Mouse (Mus musculus) neural tube, embryonic 11.5 days (tissue): Measurements from ENCODE around the gene Tcte1. TPM values are rescaled to one million over a fixed set of nuclear protein-coding genes. Genes with fewer than 3 reads are reported as not detected.
A peak's percentile ranks its signal among the peaks of the same experiment; 100 is the strongest.

Experiments
- ATAC-seq: fragments of 200-750 bp; cut with Nextera tagmentation; 2 replicates; pipeline ENCODE4 v1.8.0; 2017; ENCODE audit warnings: moderate number of reproducible peaks, mild to moderate bottlenecking, moderate TSS enrichment, moderate library complexity; ENCODE audit not compliant: insufficient read depth, low FRiP score, low TSS enrichment
- DNase-seq: peaks from one replicate; pipeline ENCODE4 v3.0.0-alpha.2; 2015; ENCODE audit warnings: low spot score
- H3K27ac ChIP-seq: fragments of 300-500 bp; sonication (generic); 2 replicates; pipeline ENCODE4 v1.5.1; 2014; ENCODE audit warnings: low read depth, mild to moderate bottlenecking, low read length
- H3K27me3 ChIP-seq: fragments of 300-500 bp; sonication (generic); 2 replicates; pipeline ENCODE4 v1.6.1; 2014; ENCODE audit warnings: mild to moderate bottlenecking, low read length, mixed read lengths; ENCODE audit not compliant: control insufficient read depth, insufficient read depth
- H3K36me3 ChIP-seq: fragments of 300-500 bp; sonication (generic); 2 replicates; pipeline ENCODE4 v1.6.1; 2014; ENCODE audit warnings: mild to moderate bottlenecking, low read length, moderate library complexity, mixed read lengths; ENCODE audit not compliant: control insufficient read depth, insufficient read depth
- H3K4me1 ChIP-seq: fragments of 300-500 bp; sonication (generic); 2 replicates; pipeline ENCODE4 v1.6.1; 2014; ENCODE audit warnings: low read length, mixed read lengths; ENCODE audit not compliant: control insufficient read depth, insufficient read depth
- H3K4me2 ChIP-seq: fragments of 300-500 bp; sonication (generic); 2 replicates; pipeline ENCODE4 v1.6.1; 2014; ENCODE audit warnings: low read depth, mild to moderate bottlenecking, moderate library complexity
- H3K4me3 ChIP-seq: fragments of 300-500 bp; sonication (generic); 2 replicates; pipeline ENCODE4 v1.5.1; 2014; ENCODE audit warnings: low read depth, low read length
- H3K9ac ChIP-seq: fragments of 300-500 bp; sonication (generic); 2 replicates; pipeline ENCODE4 v1.6.1; 2014; ENCODE audit warnings: mild to moderate bottlenecking, low read length
- H3K9me3 ChIP-seq: fragments of 300-500 bp; sonication (generic); 2 replicates; pipeline ENCODE4 v1.6.1; 2016; ENCODE audit warnings: low read length; ENCODE audit not compliant: control insufficient read depth
- whole genome bisulfite sequencing: fragments of 180-500 bp; shearing (Covaris S2); extraction: QIAGEN DNeasy Blood & Tissue Kit; methylation state at CpG from one replicate; pipeline ENCODE4 v1.1.7; 2014; 5-methylcytosine and 5-hydroxymethylcytosine counted together
- polyA plus RNA-seq: library from polyadenylated mRNA; unstranded; fragments of >200 nt; fragmentation: Nextera tagmentation; extraction: Ambion mirVana; gene quantifications from 2 replicates; pipeline ENCODE4 v1.2.1, GENCODE M21; 2014

Gene Tcte1
- polyA plus RNA-seq, 1 experiment from 2014 or later, result 1.8 TPM

- H3K4me1 ChIP-seq, result no peaks in the 10 kb centered on the region
- no peak overlapping the region for H3K9ac ChIP-seq
- H3K36me3 ChIP-seq, result no peaks in the 10 kb centered on the region
- no peak overlapping the region for H3K4me3 ChIP-seq
- DNase-seq (no peak), ATAC-seq (no peak)
- WGBS, result 64% methylated on average over 4 of the region's 4 CpGs
- H3K27me3 ChIP-seq, result peaks cover 25% of the 10 kb centered on the region
- no peak overlapping the region for H3K27ac ChIP-seq
- H3K4me2 ChIP-seq, result no peak overlapping the region
- H3K9me3 ChIP-seq, result no peaks in the 10 kb centered on the region
These were observed 15.2 kb downstream of the Tcte1 start for GRCm38 (mm10) chr17:45538394-45538793.

DNA sequence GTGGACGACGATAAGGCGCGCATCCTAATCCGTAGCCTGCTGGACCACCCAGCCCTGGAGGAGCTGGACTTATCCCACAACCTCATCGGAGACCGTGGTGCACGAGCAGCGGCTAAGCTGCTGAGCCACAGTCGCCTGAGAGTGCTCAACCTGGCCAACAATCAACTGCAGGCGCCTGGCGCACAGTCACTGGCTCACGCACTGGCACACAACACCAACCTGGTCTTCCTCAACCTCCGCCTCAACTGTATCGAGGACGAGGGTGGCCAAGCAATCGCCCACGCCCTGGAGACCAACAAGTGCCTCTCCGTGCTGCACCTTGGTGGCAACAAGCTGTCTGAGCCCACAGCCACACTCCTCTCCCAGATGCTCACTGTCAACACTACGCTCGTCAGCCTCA lies 16.4 kb downstream of the Tcte1 start:
- H3K27me3 ChIP-seq, result peaks cover 35% of the 10 kb centered on the region
- H3K4me3 ChIP-seq, result no peak overlapping the region

GRCm38 (mm10) chr17:45542129-45542528 lies 18.9 kb downstream of the Tcte1 start:
- 46% methylated on average over 6 of the region's 6 CpGs for WGBS

More for the DNA sequence above, 16.4 kb downstream of the Tcte1 start:
- no peak for ATAC-seq
- H3K36me3 ChIP-seq, result 0 out of 2 replicates have a peak, but pooled peaks cover 2% of the 10 kb centered on the region
- H3K4me1 ChIP-seq, result peaks cover 9% of the 10 kb centered on the region
- whole genome bisulfite sequencing, result 79% methylated on average over 21 of the region's 21 CpGs
- H3K4me2 ChIP-seq, result no peak overlapping the region
- no peaks in the 10 kb centered on the region for H3K9me3 ChIP-seq
- no peak overlapping the region for H3K9ac ChIP-seq
- no peak overlapping the region for H3K27ac ChIP-seq
- no peak for DNase-seq

GRCm38 (mm10) chr17:45542705-45543104 lies 19.5 kb downstream of the Tcte1 start:
- no peak for ATAC-seq
- no peaks in the 10 kb centered on the region for H3K9me3 ChIP-seq
- 90% methylated on average over 2 of the region's 2 CpGs for WGBS
- no peak for DNase-seq
- 0 out of 2 replicates have a peak, but pooled peaks cover 2% of the 10 kb centered on the region for H3K36me3 ChIP-seq
- peaks cover 55% of the 10 kb centered on the region for H3K27me3 ChIP-seq
- H3K4me3 ChIP-seq, result no peak overlapping the region
- no peak overlapping the region for H3K27ac ChIP-seq
- peaks cover 12% of the 10 kb centered on the region for H3K4me1 ChIP-seq
- H3K4me2 ChIP-seq, result no peak overlapping the region
- no peak overlapping the region for H3K9ac ChIP-seq

More at GRCm38 (mm10) chr17:45542129-45542528, 18.9 kb downstream of the Tcte1 start:
- DNase-seq, result no peak
- H3K9ac ChIP-seq, result no peak overlapping the region
- H3K4me3 ChIP-seq, result no peak overlapping the region
- H3K36me3 ChIP-seq, result 0 out of 2 replicates have a peak, but pooled peaks cover 2% of the 10 kb centered on the region
- no peak overlapping the region for H3K4me2 ChIP-seq
- peaks cover 50% of the 10 kb centered on the region for H3K27me3 ChIP-seq
- H3K4me1 ChIP-seq, result peaks cover 12% of the 10 kb centered on the region
- no peaks in the 10 kb centered on the region for H3K9me3 ChIP-seq
- ATAC-seq, result no peak
- no peak overlapping the region for H3K27ac ChIP-seq

GRCm38 (mm10) chr17:45543115-45543514 lies 19.9 kb downstream of the Tcte1 start:
- Histone ChIP-seq H3K9ac (no peak overlapping the region), H3K27ac (no peak overlapping the region), H3K4me1 (peaks cover 12% of the 10 kb centered on the region), H3K4me2 (no peak overlapping the region), H3K36me3 (0 out of 2 replicates have a peak, but pooled peaks cover 2% of the 10 kb centered on the region), H3K4me3 (no peak overlapping the region), H3K9me3 (no peaks in the 10 kb centered on the region), H3K27me3 (peaks cover 57% of the 10 kb centered on the region)
- ATAC-seq (no peak), DNase-seq (no peak)
- 42% methylated on average over 1 of the region's 1 CpGs for WGBS

- Histone ChIP-seq H3K36me3 (0 out of 2 replicates have a peak, but pooled peaks cover 2% of the 10 kb centered on the region), H3K4me1 (peaks cover 12% of the 10 kb centered on the region), H3K27me3 (peaks cover 58% of the 10 kb centered on the region), H3K9me3 (no peaks in the 10 kb centered on the region), H3K4me2 (peak overlapping the region; percentile 18; the same call in 1 of the 2 replicates), H3K4me3 (0 out of 2 replicates have a peak overlapping the region, but pooled peaks have one; percentile 4), H3K9ac (no peak overlapping the region), H3K27ac (no peak overlapping the region)
- WGBS, result 3% methylated on average over 24 of the region's 24 CpGs
- DNase-seq (peak; percentile 61), ATAC-seq (peak; percentile 24; the same call in 1 of the 2 replicates)
These were observed 21.0 kb downstream of the Tcte1 start for GRCm38 (mm10) chr17:45544001-45544872.

DNA sequence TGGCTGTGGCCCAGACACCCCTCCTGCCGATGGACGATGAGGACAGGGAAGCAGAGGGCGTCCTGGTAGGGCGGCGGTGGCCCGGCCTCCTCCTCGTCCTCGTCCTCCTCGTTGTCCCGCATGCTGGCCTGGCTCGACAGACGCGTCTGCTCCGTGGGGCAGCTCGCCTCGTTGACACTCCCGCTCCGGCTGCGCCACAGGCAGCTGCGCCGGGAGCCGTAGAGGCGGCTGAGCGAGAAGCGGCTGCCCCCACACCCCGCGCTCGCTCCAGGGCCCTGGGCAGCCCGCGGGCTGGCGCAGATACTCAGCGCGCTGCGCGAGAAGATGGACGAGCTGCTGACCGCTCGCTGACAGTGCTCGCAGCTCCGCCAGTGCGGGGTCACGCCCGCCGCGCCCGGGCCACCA lies 21.6 kb downstream of the Tcte1 start:
- Histone ChIP-seq H3K9me3 (no peaks in the 10 kb centered on the region), H3K9ac (no peak overlapping the region), H3K27ac (no peak overlapping the region), H3K4me1 (peaks cover 12% of the 10 kb centered on the region), H3K36me3 (0 out of 2 replicates have a peak, but pooled peaks cover 2% of the 10 kb centered on the region), H3K27me3 (peaks cover 58% of the 10 kb centered on the region), H3K4me3 (peak overlapping the region; percentile 1; the same call in 1 of the 2 replicates), H3K4me2 (peak overlapping the region; percentile 34)
- no peak for ATAC-seq
- 1% methylated on average over 43 of the region's 46 CpGs for WGBS
- peak; percentile 58 for DNase-seq

DNA sequence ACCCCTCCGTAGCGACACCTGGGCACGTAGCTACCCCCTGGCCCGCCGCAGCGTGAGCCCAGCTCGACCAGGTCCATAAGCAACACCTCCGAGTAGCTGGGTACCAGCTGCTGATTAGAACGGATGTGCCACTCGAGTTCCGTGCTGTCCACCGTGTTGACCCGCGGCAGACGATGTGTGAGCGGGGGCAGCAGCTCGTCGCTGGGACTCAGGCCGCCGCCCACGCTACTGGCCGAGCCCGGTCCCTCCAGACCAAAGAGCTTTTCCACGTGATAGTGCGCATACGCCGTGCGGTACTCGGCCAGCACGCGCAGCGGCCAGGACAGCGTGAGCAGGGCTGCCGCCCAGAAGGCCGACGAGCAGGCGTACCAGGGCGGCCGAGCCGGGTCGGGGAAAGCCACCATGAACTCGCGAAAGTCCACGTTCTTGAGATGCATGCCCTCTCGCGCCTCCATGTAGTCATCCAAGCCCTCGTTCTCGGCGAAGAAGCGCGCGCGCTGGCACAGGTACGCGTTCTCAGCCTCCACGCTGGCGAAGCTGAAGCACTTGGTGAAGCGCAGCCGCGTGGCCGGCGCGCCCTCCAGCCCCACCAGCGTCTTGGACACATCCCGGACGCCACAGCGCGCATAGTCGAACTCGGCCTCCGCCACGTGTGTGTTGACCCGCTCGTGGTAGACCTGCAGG lies 22.2 kb downstream of the Tcte1 start:
- Histone ChIP-seq H3K36me3 (0 out of 2 replicates have a peak, but pooled peaks cover 2% of the 10 kb centered on the region), H3K27me3 (peaks cover 55% of the 10 kb centered on the region), H3K9ac (no peak overlapping the region), H3K4me3 (peak overlapping the region; percentile 1; the same call in 1 of the 2 replicates), H3K4me1 (peaks cover 15% of the 10 kb centered on the region), H3K9me3 (no peaks in the 10 kb centered on the region), H3K4me2 (peak overlapping the region; percentile 34), H3K27ac (no peak overlapping the region)
- WGBS, result 4% methylated on average over 68 of the region's 74 CpGs
- ATAC-seq, result no peak
- DNase-seq, result peak; percentile 44
